Mouse (Mus musculus): ENCODE measurements around the gene Gm20773.
"Not testable (repeated sequence)": the region's sequence is repeated elsewhere in the genome, so short reads cannot be mapped to it uniquely, and the experiment has no call there.

The Gm20773 gene

GRCm38 (mm10) chrY:13493726-13494125 is at the start of gene Gm20773:
Gene Gm20773, plus strand, starts transcription at chrY:13494026.
- in situ Hi-C loops (cut with MboI; ENCODE audit: low pct_unique_long_range_greater_than_20kb in 1 of 2, low sequenced_read_pairs in 2 of 2, unreplicated experiment in 1 of 2): not testable (repeated sequence)

DNA sequence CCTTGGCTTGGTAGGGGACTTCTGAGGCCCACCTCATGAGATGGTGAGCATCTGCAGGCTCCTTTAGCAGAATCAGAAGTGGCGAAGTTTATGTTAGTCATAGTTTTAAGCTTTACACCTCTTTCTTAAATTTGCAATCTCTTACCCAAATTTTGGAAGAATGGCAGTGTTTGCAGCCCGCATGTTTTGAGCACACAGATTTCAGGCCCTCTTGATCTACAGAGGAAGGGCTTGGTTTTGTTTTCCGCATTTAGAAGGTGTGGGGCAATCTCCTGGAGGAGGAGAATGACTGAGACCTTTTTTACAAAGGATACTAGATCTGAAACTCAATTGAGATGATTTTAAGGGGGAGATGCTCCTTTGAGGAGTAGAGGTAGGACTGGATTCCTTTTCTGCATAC is 28.3 kb upstream of the Gm20773 start, which contains the start of gene Gm21866:
Gene Gm21866 (minus strand): TSS at position 101 of the 400 bp plus-strand sequence.
- in situ Hi-C loops (cut with MboI; ENCODE audit: low pct_unique_long_range_greater_than_20kb in 1 of 2, low sequenced_read_pairs in 2 of 2, unreplicated experiment in 1 of 2): not testable (repeated sequence)
